Mouse (Mus musculus) lung, postnatal 36 days (tissue): ENCODE results near the gene Wnt4.
A peak's percentile ranks its signal among the peaks of the same experiment; 100 is the strongest.

ENCODE experiments used
- DNase-seq: peaks from one replicate; pipeline ENCODE4 v3.0.0; 2022; ENCODE audit warnings: mixed read lengths

Gene Wnt4

GRCm38 (mm10) chr4:137306991-137307706, 29.9 kb downstream of the Wnt4 start:
- DNase-seq, result no peak

- DNase-seq, result peak; percentile 53
Measured at GRCm38 (mm10) chr4:137308377-137308776, 31.1 kb downstream of the Wnt4 start.

GRCm38 (mm10) chr4:137313511-137313910, 36.2 kb downstream of the Wnt4 start:
- no peak for DNase-seq

- DNase-seq, result no peak
Measured at GRCm38 (mm10) chr4:137314561-137314960, 37.3 kb downstream of the Wnt4 start.

GRCm38 (mm10) chr4:137315061-137315460, 37.8 kb downstream of the Wnt4 start:
- DNase-seq, result no peak

GRCm38 (mm10) chr4:137316027-137316770, 38.9 kb downstream of the Wnt4 start:
- no peak for DNase-seq

GRCm38 (mm10) chr4:137324926-137325325, 47.6 kb downstream of the Wnt4 start:
- DNase-seq, result no peak

GRCm38 (mm10) chr4:137326494-137326893, 49.2 kb downstream of the Wnt4 start:
- DNase-seq, result no peak

GRCm38 (mm10) chr4:137332051-137332450, 54.8 kb downstream of the Wnt4 start:
- no peak for DNase-seq

GRCm38 (mm10) chr4:137336468-137336867, 59.2 kb downstream of the Wnt4 start:
- no peak for DNase-seq

GRCm38 (mm10) chr4:137339415-137339814, 62.1 kb downstream of the Wnt4 start:
- DNase-seq, result peak; percentile 53

GRCm38 (mm10) chr4:137342816-137343215, 65.5 kb downstream of the Wnt4 start:
- no peak for DNase-seq

- DNase-seq, result no peak
Measured at GRCm38 (mm10) chr4:137345112-137345511, 67.8 kb downstream of the Wnt4 start.

- peak; percentile 74 for DNase-seq
Measured at GRCm38 (mm10) chr4:137345790-137346189, 68.5 kb downstream of the Wnt4 start.
